Mouse (Mus musculus) ES-E14 (cell line): Measurements from ENCODE around the gene Eef1akmt2. TPM values are rescaled to one million over a fixed set of nuclear protein-coding genes. Genes with fewer than 3 reads are reported as not detected.

Experiments used
- DNase-seq: peaks from one replicate; pipeline ENCODE4 v3.0.0-alpha.2; 2013; ENCODE audit warnings: low read depth, low spot score
- H3K27ac ChIP-seq: 2 replicates; pipeline ENCODE4 v1.5.1; 2012; ENCODE audit warnings: low read depth, mild to moderate bottlenecking, low read length, moderate library complexity, mixed read lengths; ENCODE audit not compliant: poor library complexity, insufficient read depth, severe bottlenecking
- H3K36me3 ChIP-seq: 2 replicates; pipeline ENCODE4 v1.6.1; 2012; ENCODE audit warnings: mild to moderate bottlenecking, low read length, moderate library complexity, mixed read lengths; ENCODE audit not compliant: control insufficient read depth, poor library complexity, insufficient read depth, severe bottlenecking
- H3K4me1 ChIP-seq, 2 experiments: fragments of 150-350 bp in 1 of 2; sonication (generic) in 1 of 2; 2 replicates each; pipeline ENCODE4 v1.6.1; 2012; ENCODE audit warnings: low read length in 2 of 2, mild to moderate bottlenecking in 1 of 2, mixed read lengths in 1 of 2; ENCODE audit not compliant: control insufficient read depth in 2 of 2, insufficient read depth in 2 of 2, poor library complexity in 1 of 2
- H3K4me3 ChIP-seq, 2 experiments: fragments of 150-350 bp in 1 of 2; sonication (generic) in 1 of 2; 2 replicates each; pipeline ENCODE4 v1.5.1; 2012; ENCODE audit warnings: low read length in 2 of 2, low read depth in 1 of 2, mild to moderate bottlenecking in 1 of 2, mixed read lengths in 1 of 2; ENCODE audit not compliant: insufficient read depth in 1 of 2, poor library complexity in 1 of 2, severe bottlenecking in 1 of 2
- H3K9ac ChIP-seq: 2 replicates; pipeline ENCODE4 v1.6.1; 2012; ENCODE audit warnings: low read depth, mild to moderate bottlenecking, low read length, mixed read lengths; ENCODE audit not compliant: poor library complexity, insufficient read depth, severe bottlenecking
- H3K9me3 ChIP-seq: fragments of 150-350 bp; sonication (generic); 2 replicates; pipeline ENCODE4 v1.6.1; 2012; ENCODE audit warnings: low read depth, mild to moderate bottlenecking, low read length; ENCODE audit not compliant: control insufficient read depth, insufficient read depth
- CHD2 ChIP-seq: IDR thresholded peaks from 2 replicates; pipeline ENCODE4 v1.6.1; 2014; ENCODE audit warnings: mild to moderate bottlenecking, low read depth, low read length, inconsistent platforms
- HCFC1 ChIP-seq: IDR thresholded peaks from 2 replicates; pipeline ENCODE4 v1.6.1; 2012; ENCODE audit warnings: low read length, inconsistent platforms, borderline replicate concordance; ENCODE audit not compliant: insufficient read depth
- MAFK ChIP-seq: IDR thresholded peaks from 2 replicates; pipeline ENCODE4 v1.6.1; 2014; ENCODE audit warnings: mild to moderate bottlenecking, low read depth, low read length, inconsistent platforms; ENCODE audit not compliant: insufficient read depth
- ZC3H11A ChIP-seq: IDR thresholded peaks from 2 replicates; pipeline ENCODE4 v1.6.1; 2012; ENCODE audit warnings: low read depth, mild to moderate bottlenecking, inconsistent platforms, low read length, borderline replicate concordance
- ZNF384 ChIP-seq: IDR thresholded peaks from 2 replicates; pipeline ENCODE4 v1.6.1; 2012; ENCODE audit warnings: low read depth, low read length, inconsistent platforms
- in situ Hi-C, 2 experiments: fragments of 600-800 bp; cut with MboI; formaldehyde crosslinking; loops; one replicate each; pipeline ENCODE4 v1.15.1; 2025; ENCODE audit warnings: low sequenced_read_pairs in 2 of 2, inconsistent platforms in 1 of 2; ENCODE audit not compliant: unreplicated experiment in 2 of 2
- total RNA-seq: library from RNA; depleted of rRNA; stranded (reverse); fragments of 300-350 nt; gene quantifications from 2 replicates; pipeline ENCODE4 v1.2.3, GENCODE M21; 2012

Gene Eef1akmt2
- total RNA-seq, 1 experiment = 17.9 TPM

GRCm38 (mm10) chr7:132882343-132882742 is 29.9 kb upstream of the Eef1akmt2 start:
- no peaks in the 10 kb centered on the region for H3K9me3 ChIP-seq
- no peak overlapping the region for H3K4me3 ChIP-seq
- TF ChIP-seq MAFK (no peak), ZNF384 (no peak), CHD2 (no peak), HCFC1 (no peak), ZC3H11A (no peak)
- in situ Hi-C loops = loop anchor here (25.0 kb wide), 2 partner anchors 220 to 645 kb away; no protein-coding TSS in a partner anchor
- no peak overlapping the region for H3K27ac ChIP-seq
- H3K4me1 ChIP-seq = no peaks in the 10 kb centered on the region
- no peak for DNase-seq
- no peak overlapping the region for H3K9ac ChIP-seq
- H3K36me3 ChIP-seq = peaks cover 22% of the 10 kb centered on the region

- Histone ChIP-seq H3K4me1 (no peaks in the 10 kb centered on the region), H3K9me3 (no peaks in the 10 kb centered on the region), H3K9ac (no peak overlapping the region), H3K27ac (no peak overlapping the region), H3K4me3 (no peak overlapping the region), H3K36me3 (peaks cover 33% of the 10 kb centered on the region)
- in situ Hi-C loops = loop anchor here (25.0 kb wide), 2 partner anchors 218 to 643 kb away; no protein-coding TSS in a partner anchor
- TF ChIP-seq ZNF384 (no peak), ZC3H11A (no peak), HCFC1 (no peak), MAFK (no peak), CHD2 (no peak)
- no peak for DNase-seq
Measured at GRCm38 (mm10) chr7:132880276-132880675, 27.8 kb upstream of the Eef1akmt2 start.

GRCm38 (mm10) chr7:132875391-132876086 is 23.1 kb upstream of the Eef1akmt2 start:
- TF ChIP-seq HCFC1 (no peak), ZC3H11A (no peak), CHD2 (no peak), MAFK (no peak), ZNF384 (no peak)
- Histone ChIP-seq H3K9me3 (no peaks in the 10 kb centered on the region), H3K4me3 (no peak overlapping the region), H3K36me3 (peaks cover 32% of the 10 kb centered on the region), H3K4me1 (no peaks in the 10 kb centered on the region), H3K27ac (no peak overlapping the region), H3K9ac (no peak overlapping the region)
- in situ Hi-C loops = loop anchor here (25.0 kb wide), 2 partner anchors 213 to 638 kb away; no protein-coding TSS in a partner anchor
- no peak for DNase-seq

GRCm38 (mm10) chr7:132873043-132873442 is 20.6 kb upstream of the Eef1akmt2 start:
- H3K4me1 ChIP-seq = no peaks in the 10 kb centered on the region
- peaks cover 32% of the 10 kb centered on the region for H3K36me3 ChIP-seq
- H3K4me3 ChIP-seq = no peak overlapping the region
- no peak overlapping the region for H3K27ac ChIP-seq
- TF ChIP-seq ZNF384 (no peak), CHD2 (no peak), ZC3H11A (no peak), HCFC1 (no peak)
- H3K9ac ChIP-seq = no peak overlapping the region
- in situ Hi-C loops = no loop called here
- no peak for DNase-seq
- H3K9me3 ChIP-seq = no peaks in the 10 kb centered on the region
